Mouse (Mus musculus): ENCODE data around the gene Aco2. TPM values are rescaled to one million over a fixed set of nuclear protein-coding genes. Genes with fewer than 3 reads are reported as not detected.
A peak's percentile ranks its signal among the peaks of the same experiment; 100 is the strongest.

Aco2 gene
- polyA plus RNA-seq, 3 experiments from 2014 or later: 83.2 to 115 (median 93.9) TPM

DNA sequence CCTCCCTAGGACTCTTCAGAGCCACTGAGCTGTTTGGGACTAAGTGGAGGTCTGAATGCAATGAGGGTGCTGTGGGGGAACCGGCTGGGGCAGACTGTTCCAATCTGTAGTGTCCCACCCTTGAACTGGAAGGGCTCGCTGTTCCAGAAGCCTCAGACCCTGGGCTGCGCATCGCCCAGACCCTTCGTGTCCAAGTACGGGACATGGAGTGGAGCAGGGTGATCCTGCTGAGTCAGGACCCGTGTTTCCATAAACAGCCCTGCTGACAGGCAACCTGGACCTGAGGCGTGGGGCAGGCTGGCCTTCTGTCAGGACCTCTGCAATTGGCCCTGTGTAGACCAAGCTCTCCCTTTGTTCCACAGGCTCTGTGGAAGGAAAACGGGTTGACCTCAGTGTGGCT, 25.4 kb upstream of the Aco2 start:
- no peak for ATAC-seq

DNA sequence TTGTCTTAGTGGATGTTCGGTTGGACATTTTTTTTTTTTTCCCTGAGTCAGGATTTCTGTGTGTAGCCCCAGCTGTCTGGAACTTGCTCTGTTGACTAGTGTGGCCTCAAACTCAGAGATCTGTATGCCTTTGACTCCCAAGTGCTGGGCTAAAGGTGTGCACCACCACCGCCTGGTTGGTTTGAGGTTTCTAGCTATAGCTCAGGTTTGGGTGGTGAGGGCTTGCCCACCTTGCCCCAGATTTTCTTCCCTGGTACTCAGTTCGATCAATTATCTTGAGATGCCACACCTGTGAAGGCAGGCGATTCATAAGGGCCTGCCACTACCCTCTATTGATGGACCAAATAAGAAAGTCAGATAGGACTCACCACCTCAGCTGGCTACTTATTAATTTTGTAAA, 24.9 kb upstream of the Aco2 start:
- no peak for ATAC-seq

DNA sequence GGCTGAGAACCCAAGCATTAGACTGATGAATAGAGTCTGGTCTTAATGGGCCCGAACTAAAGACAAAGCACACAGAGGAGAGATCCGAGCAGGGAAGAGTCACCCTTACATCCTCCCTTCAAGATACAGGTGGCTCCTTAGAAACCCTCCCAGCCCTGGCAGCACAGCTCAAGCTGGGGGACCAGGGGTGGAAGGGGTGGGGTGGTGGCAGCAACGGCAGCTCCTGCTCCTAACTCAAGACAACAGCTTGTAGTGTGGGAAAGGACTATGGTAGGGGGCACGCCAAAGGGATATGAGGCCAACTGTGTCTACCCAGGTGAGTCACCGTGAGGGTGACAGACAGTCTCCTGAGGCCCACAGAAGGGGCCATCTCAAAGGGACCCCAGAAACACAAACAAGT, 24.2 kb upstream of the Aco2 start:
- no peak for ATAC-seq

DNA sequence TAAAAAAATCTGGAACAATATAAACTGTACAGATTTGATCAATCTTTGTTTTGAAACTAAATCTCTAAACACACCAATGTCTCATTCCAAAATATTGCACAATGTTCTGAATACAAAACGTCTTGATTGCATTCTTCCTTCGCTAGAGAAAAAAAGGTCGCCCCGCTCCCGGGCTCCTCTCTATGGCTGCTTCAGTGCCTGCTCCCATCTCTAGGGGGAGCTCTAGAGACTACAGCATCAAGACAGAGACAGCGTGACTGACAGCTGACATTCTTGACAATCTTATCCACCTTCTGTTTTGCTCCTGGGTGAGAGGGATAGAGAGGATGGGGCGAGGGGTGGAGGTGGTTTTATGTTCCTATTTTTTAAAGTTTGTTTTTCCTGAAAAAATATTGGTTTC, 23.8 kb upstream of the Aco2 start:
- peak; percentile 86 for ATAC-seq

DNA sequence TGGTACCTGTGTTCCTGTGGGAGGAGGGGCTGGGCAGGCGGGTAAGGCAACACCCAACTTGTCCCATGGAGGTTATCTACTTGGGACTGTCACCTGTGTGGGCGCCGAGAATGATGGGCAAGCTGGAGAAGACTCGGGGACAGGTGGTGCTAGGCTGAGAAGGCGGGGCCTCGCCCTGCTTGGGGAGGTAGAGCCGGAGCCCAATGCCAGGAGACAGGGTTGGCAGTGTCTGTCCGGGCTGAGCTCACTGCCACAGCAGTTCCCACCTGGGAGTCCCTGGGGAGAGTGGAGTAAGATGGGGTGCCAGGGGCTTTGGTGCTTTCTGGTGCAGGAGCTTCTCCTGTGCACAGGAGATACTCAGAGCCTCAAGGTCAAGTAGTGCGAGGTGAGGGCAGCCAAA, 23.0 kb upstream of the Aco2 start:
- no peak for ATAC-seq

DNA sequence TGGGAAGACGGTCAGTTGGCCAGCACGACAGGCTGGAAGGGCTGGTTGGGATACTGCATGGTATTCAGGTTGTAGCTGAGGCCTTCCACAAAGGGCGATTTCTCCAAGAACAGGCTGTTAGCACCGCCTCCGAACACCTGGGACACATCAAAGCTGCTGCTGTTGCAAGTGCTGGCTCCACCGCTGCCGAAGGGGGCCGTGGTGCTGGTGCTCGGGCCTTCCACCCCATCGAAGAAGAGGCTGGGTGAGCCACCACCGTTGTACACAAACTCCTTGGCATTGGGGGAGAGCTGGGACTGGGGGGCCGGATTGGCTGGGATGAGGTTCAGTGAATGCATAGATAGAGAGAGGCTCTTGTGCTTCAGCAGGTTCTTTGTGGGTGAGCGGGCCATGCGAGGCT, 21.4 kb upstream of the Aco2 start:
- ATAC-seq: no peak

DNA sequence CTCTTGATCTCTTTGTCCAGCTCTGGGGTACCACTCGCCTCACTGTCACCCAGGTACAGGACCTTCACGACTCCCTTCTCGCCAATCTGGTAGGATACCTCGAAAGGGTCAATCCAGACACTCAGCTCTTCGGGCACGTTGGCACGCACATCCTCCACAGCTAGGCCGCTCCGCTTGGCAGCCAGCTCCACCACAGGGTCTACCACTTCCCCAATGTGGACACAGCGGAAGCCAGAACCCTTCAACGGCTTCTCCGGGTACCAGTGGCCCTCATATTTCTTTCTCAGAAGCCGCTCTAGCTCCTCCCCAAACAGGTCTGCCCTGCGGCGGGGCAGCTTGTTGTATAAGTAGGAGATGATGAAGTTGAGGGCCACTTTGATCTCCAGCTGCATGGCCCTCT, 20.7 kb upstream of the Aco2 start:
- no peak for ATAC-seq

DNA sequence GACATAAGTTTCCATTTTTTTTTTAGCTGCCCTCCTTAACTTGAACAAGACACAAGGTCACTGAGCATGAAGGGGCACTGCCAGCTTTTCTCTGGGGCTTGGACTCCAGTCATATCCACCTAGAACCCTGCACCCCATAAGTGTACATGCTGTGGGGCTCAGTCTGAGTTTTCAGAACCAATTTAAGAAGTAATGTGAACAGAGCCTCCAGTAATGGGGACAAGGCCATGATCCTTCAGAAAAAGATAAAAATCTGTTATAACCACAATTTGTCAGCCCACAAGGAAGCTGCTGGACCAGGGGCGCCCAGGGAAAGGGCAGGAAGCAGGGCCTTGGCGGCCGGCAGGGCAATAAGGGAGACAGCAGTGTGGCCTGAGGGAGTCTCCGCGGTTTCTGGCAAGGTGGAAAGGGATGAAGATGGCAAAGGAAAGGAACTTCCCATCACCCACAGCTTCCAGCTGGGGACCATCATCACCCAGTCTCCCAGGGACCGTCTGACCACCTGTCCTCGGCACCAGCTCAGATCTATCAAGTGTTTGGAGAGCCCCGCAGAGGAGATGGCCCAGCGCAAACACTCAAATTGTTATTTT, 19.6 kb upstream of the Aco2 start:
- no peak for ATAC-seq

DNA sequence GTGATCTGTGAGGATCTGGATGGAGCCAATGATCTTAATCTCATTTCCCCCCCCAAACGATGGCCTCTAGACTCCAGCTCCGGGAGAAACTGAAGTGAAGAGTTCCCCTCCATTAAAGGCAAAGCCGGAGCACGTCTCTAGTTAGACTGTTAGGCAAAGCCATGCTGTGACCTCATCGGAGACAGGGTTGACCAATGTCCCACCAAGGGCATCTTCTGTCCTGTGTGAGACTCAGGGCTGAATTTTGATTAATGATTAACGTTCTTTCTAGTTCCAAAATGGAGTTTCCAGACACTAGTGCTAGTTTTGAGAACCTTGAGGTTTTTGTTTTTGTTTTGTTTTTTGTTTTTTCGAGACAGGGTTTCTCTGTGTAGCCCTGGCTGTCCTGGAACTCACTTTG, 19.0 kb upstream of the Aco2 start:
- ATAC-seq: no peak

DNA sequence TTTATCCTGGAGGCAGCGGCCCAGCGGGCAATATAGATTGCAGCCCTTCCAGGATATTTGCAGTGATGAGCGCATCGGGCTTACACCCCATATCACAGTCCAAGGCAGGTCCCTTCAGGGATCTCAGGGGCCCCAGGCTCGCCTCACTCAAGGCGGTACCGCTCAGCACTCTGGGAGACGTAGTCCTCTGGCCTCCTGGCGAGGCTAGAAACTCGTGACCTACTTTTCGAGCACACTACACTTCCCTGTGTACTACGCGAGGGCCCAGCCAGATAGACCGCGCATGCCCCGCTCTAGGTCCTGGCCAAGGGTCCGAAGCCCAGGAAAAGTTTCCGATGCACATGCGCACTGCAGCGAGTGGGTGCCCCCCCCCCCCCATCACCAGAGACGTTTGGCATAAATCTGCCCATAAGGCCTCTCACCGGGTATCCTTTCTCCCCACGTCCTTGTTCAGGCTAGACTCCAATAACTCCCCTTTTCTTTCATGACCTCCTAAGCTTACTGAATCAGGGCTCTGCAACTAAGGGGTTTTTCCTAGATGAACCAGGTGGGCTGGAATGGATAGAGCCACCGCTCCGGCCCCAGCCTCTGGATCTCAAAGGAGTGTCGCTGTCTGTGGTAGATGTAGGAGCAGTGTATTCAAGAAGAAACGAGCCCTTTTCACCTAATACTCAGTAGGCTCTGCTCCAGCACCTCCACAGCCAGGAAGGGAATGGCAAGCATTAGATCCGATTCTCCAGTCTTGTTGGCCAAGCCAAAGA, 15.9 kb upstream of the Aco2 start:
- ATAC-seq: peak; percentile 47

DNA sequence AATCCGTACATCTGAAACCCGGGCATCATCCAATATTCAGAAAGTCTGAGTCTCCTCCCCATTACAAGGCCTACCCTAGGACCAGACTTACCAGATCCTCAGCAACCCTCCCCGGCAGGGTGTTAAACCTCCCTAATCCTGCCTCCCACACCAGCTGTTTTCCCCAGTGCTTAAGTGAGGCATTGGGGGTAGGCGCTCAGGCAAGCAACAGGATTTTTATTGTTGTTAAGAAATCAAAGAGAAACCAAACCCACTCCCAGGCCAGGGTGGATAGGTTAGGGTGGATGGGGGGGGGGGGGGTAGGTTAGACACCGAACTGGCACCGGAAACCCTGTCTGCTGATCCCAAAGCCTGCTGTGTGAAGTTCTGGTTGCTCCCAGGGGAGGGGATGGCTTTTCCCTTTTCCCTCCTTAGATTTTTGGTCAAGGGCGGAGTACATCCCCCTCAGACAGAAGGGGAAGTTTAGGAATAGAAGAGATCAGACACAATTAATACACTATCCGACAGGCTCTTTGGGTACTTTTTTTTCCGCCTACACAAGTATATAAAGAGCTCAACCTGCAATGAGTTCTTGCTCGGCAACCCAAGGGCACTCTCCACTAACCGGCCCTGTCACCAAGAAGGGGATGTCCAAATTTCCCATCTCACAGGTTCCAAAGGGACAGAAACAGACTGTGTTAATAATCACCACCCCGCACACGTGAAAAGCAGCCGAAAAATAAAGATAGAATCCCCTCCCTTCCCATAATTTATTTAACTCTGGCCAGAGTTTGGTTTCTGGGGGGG, 15.0 kb upstream of the Aco2 start:
- ATAC-seq: no peak

DNA sequence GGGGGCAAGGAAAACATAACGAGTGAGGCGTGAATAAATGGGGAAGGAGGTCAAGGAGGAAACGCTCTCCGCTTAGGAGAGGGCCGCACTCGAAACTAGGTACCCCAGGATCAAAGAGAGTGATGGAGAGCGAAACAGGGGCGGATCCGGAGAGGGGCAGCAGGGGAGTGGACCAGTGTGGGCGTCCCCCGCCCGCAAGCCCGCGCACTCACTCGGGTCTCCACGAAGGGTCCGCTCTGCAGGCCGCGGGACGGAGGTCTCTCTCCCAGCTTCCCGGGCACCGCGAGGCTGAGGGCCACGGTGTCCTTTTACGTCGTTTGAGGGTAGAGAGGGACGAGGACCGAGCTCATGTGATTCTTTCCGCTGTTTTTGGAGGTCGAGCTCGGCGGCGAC, 14.4 kb upstream of the Aco2 start:
- no peak for ATAC-seq

DNA sequence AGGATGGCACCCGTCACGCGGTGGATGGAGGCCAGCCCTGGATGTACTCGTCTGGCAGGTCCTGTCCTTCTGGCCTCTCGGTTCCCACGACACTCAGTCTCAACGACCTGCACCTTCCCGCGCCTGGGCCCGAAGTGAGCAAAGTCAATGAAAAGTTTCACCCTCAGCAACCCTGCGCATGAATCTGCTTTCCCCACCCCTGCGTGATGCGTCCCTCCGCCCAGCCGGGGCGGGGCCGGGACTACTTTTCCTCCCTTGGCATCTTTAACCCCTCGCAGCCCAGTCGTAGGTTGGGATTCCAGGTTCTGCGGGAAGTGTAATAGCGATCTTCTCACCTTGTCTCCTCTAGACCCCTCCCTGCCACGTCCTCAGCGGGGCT, 14.0 kb upstream of the Aco2 start:
- peak; percentile 22 for ATAC-seq

DNA sequence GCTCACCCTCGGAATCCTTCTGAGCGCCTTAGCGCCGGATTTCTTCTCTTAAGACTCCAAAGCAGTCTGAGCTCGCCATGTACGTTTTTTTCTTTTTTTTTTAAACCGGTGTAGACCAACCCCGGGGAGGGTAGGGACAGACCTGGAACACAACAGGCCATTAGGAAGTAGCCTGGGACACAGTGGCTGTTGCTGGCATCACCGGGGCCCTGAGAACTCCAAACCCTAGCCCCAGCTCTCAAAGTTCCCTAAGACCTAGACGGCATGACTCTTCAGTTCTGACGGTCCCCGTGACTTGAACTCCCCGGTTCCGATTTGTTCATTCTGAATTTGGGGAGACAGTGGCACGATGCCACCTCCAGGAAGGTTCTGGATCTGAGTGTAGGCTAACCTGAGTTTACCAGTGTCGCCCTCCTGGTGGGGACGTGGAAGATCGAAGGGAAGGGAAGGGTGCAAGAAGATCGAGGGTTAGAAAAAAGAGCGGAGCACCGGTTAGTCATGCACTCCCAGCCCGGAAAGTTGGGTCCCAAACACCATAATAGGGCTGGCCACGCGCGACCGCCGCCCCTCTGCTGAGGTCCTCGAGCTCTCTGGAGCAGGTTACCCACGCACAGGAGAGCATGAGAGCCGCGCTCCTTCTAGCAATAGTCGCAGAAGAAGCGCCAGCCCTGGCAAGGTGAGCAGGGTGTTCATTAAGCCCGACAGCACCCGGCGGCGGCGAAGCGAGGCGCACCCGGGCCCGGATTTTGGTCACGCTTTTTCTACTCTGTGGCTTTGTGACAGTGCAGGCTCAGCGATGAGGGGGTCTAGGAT, 13.4 kb upstream of the Aco2 start, which contains the start of gene Tob2:
TSS of gene Tob2 (minus strand) at position 280 of the 813 bp plus-strand sequence.
- no peak for ATAC-seq

DNA sequence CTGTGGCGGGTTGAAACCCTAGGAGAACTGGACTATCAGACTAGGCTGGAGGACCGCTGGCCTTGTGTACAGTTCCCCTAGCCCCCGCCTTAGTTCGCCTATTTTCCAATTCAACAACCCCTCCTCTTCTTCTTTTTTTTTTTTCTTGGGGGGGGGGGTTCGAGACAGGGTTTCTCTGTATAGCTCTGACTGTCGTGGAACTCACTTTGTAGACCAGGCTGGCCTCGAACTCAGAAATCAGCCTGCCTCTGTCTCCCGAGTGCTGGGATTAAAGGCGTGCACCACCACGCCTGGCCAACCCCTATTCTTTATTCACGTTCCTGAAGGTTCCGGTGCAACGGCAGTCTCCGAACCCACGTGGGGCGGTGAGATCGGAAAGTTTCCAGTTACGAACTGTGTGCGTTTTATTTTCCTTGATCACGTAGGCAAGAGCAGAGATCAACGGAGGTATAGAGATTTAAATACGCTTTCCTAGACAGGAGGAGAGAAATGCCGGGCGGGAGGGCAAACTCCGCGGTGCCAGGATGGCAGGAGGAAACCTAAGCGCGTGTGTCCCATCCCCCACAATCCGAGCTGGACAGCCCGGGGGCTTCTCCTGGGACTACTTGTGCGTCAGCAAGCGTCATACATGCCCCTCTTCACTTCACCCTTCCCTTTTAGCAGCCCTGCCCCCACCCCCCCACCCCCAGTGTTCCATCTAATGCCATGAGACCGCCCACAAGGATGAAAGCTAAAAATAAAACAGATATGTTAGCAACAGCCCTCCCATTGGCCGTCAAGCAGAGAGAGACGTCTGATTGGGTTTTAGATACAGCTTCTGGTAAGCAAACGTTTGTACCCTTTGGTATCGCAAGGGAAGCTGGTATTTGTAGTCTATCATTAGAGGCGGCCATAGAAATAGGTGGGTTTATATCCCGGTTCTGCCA, 12.5 kb upstream of the Aco2 start:
- peak; percentile 71 for ATAC-seq

DNA sequence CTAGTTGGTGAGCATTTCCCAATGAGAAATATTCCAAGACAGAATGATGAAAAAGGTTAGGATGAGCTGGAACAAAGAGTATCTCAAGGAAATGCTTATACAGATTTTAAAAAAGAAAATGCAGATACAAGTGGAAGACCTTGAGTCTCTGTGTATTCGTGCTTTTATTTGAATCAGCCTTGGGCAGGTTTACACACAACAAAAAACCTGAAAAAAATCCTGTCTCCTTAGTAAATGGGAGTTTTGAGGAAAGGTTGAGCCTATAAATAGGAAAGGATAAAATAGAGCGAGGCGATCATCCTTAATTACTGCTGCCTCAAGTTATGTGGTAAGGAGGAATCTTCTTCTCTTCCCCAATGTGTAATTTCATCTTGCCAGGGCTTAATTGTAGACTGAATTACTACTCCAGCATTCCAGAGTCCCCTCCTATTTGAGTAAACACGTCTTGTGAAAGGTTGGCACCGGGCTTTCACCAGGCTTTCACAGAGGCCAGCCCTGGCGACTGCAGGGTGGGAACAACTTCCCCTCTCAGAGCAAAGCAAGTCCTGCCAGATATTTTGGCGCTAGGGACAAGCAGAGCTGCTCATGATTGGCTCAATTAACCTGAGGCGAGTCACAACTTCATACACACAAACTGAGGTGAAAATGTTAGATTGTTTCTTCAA, 11.5 kb upstream of the Aco2 start:
- no peak for ATAC-seq

DNA sequence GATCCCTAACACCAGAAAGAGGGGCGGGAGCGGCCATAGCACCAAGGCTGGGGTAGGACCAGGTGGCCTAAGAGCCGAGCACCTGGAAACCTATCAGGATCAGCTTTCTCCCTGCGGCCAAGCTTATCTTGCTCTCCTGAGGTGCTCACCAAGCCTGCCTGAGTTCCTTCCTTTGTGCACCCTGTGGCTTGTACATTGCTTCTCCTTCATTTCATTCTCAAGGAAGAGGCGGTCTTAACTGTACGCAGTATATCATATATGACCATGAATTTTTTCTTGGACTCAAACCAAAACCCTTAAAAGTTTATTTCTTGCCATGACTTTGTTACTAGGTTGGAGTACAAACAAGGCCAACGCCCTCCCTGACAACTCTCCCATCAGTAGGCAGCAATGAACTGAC, 7.9 kb upstream of the Aco2 start:
- ATAC-seq: no peak

DNA sequence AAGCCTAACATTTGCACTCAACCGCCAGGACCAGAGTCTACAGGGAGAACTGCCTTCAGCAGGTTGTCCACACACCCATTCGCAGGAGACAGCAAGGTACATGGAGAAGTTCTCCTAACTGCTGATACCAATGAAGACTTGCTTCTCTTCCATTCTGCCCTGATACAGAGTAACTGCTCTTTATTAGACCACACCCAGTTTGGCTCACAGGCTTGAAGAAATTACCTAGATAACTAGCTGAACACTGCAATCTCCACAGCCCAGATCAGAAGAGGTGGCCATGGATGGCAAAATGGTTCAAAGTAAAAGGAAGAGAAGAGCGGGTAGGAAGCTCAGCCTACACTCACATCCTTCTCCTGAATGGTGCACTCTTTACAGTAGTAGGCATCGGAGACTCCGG, 2.1 kb upstream of the Aco2 start:
- no peak for ATAC-seq

DNA sequence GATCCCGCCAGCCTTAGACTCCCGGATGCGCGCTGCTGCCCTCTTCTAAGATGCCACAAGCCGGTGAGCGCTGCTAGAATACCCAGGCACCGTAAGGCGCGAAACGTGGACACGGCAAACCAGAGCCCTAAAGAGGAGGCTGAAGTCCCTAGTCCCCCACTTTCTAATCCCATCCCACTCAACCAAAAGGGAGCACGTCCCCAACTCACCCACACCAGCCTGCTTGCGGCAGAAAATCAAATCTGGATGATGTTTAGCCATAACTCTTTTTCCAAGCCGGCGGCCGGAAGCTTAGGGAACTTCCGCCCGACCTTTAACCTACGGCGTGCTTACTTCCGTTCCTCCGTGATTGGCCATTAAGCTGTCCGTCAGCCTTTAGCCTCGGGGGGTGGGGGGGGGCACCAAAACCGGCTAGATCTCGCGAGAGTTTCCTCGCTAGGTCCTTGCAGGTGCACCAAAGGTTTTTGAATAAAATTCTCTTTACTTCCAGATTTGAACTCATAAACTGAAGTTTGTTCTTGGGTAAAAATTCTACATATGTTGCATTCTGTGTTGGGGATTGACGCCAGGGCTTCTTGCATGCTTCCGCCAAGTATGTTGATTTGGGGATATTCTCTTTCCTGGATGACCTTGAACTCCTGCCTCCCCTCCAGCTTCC, 376 bp upstream of the Aco2 start, which contains the start of gene Phf5a:
TSS of gene Phf5a (minus strand) at position 308 of the 658 bp plus-strand sequence.
- ATAC-seq: peak; percentile 89
